Mouse (Mus musculus): ENCODE results near the gene Cers6.

The Cers6 gene

DNA sequence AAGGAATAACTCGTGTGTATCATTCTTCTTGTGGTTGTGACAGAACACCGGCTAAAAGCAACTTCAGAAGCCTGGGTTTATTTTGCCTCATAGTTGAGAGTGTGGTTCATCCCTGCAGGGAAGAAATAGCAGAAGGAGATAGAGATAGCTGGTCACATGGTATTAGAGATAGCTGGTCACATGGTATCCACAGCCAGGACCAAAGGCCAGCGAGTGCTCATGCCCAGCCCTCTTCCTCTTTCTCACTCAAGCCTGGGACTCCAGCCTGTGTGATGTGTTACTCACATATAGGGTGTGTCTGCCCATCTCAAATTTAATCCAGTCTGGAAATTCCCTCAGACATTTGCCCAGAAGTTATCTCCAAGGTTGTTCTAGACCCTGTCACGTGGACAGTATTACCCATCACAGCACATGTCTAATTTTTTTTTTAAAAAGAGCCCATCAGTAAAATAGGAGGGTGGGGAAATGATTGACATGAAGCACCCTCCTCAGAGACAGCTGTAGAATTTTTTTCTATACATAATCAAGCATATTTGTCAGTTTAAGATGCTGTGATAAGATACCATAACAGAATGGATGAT lies 17.9 kb downstream of the Cers6 start:
- DNase-seq (ENCODE audit: extremely low read depth, low read depth) = peak; percentile 71

DNA sequence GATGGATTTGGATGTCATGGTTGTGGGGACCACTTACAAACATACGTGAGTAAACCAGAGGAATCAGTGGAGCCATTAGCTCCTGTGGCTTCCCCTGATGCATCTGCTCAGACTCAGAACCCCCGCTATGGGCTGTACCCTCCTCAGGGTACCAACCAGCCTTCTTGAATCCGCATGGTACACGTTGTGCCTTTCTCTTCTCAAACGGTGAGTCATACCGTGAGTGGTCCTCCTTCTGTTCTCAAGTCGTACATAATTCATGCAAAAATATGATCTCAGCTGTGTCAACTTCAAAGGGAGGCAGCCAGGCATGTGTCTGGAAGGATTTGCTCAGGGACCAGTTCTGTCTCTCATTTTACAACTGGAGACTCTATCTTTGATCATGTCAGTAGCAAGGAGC lies 23.3 kb downstream of the Cers6 start:
- DNase-seq (ENCODE audit: extremely low read depth, low read depth) = no peak

DNA sequence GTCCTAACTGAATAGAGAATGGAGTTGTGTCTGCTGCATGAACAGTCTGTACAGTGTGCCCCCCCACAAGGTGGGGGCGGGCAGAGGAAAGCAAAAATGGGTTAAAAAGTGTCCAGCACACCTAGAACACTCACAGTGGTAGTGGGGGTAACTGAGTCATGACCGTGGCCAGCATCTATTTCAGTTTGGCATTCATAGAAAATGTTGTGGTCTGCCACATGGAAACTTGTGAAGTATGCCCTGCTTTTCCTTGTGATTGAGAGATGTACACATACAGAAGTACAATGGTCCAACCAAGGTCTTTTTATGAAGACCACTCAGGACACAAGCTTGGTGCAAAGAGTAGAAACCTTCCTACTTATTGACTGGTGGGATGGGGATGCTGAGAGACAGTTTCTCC lies 24.0 kb downstream of the Cers6 start:
- DNase-seq (ENCODE audit: extremely low read depth, low read depth) = no peak

DNA sequence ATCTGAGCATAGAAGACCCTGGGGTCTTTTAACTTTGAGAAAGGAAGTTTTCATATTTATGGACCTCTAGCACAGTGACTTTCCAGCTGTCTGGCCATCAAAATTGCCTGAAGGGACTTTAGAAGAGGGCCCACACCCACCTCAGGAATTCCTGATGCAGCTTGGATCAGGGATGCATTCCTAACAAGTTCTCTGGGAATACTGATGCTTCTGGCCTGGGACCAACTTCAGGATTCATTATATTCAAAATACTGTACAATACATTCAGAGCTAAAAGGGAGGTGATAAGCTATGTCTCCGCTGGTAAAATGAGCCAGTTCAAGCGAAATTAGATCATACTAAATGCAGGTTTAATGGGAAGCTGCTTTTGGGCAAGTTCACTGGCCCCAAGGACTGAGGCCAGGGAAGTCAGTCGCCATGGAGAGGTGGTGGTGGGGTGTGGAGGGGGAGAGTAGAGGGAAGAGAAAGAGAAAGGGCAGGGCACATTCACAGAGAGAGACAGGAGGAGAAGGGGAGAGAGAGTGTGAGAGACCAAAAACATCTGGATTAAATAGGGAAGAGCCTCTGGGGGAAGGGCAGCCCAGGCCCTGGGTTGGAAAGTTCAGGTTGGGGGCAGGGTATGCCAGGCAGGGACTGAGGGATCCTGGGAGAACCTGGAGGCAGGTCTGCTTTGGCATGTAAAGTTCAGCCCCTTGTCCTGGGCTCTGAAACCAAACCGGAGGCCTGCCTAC lies 24.7 kb downstream of the Cers6 start:
- DNase-seq (ENCODE audit: extremely low read depth, low read depth) = no peak

DNA sequence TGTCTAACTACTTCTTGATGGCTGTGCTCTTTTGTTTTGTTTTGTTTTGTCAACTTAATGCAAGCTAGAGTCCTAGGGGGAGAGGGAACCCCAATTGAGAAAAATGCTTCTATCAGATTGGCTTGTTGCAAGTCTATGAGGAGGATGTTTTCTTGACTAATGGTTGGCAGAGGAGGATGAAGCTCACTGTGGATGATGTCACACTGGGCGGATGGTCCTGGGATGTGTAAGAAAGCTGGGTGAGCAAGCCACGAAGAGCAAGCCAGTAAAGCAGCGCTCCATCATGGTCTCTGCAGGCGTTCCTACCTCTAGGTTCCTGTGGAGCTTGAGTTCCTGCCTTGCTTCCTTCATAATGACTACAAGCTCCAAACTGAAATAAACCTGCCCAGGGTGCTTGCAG lies 25.4 kb downstream of the Cers6 start:
- DNase-seq (ENCODE audit: extremely low read depth, low read depth) = no peak

DNA sequence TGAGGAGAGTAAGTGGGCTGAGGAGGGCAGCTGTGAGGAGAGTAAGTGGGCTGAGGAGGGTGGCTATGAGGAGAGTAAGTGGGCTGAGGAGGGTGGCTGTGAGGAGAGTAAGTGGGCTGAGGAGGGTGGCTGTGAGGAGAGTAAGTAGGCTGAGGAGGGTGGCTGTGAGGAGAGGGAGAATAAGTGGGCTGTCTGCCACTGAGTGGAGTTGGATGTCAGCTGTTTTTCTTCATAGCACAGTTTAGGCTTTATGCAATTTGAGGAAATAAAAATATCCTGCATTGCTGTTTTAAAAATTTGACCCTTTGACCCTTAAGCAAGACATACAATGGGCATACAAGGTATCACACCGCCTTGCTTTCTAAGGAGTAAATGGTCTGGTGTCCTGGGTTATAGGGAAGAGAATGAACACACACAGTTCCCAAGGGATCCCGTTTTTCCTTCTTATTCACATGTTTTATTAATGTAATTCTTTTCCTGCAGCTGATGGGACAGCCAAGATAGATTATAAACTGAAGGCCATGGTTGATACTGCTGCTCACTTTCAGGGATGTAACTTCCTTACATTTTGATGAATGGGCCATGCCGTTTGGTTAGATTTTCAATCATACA lies 27.0 kb downstream of the Cers6 start:
- DNase-seq (ENCODE audit: extremely low read depth, low read depth) = no peak

DNA sequence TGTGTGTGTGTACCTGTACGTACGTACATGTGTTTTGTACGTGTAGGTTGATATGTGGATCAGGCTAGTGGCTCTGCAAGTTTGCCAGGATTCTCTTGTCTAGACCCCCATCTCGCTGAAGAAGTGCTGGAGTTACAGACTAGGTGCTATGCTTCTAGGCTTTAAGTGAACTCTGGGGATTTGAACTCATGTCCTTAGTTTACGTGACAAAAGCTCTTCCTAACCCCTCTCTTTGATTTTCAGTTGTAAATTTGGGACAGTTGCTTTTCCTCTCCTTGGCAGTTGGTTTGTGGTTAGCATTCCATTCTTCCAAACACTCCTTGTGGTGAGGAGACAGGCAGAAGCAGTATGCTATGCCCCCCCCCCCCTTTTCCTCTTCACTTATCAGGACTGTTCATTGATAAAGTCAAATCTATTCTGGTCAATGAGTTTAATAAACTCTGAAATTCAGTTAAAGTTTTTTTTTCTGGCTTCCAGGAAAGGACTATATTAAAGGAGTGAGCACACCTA lies 28.5 kb downstream of the Cers6 start:
- DNase-seq (ENCODE audit: extremely low read depth, low read depth) = no peak

DNA sequence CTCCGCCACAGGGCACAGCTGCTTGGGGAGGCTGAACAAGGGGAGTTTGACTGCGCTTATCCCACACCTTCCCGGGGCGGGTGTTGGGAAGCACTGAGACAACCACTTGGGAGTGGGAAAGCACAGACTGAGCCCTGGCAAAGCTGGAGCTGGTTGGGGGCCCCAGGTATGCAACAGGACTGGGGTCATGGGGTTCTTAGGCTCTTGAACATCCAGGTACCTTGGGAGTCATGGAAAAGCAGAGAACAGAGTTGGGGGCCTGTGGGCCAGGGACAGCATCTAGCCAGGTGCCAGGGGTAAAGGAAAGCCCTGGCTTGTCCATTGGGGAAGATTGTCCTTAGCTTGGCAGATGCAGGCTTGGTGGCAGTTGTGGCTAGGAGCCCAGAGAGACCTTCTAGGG lies 31.2 kb downstream of the Cers6 start:
- DNase-seq (ENCODE audit: extremely low read depth, low read depth) = no peak

DNA sequence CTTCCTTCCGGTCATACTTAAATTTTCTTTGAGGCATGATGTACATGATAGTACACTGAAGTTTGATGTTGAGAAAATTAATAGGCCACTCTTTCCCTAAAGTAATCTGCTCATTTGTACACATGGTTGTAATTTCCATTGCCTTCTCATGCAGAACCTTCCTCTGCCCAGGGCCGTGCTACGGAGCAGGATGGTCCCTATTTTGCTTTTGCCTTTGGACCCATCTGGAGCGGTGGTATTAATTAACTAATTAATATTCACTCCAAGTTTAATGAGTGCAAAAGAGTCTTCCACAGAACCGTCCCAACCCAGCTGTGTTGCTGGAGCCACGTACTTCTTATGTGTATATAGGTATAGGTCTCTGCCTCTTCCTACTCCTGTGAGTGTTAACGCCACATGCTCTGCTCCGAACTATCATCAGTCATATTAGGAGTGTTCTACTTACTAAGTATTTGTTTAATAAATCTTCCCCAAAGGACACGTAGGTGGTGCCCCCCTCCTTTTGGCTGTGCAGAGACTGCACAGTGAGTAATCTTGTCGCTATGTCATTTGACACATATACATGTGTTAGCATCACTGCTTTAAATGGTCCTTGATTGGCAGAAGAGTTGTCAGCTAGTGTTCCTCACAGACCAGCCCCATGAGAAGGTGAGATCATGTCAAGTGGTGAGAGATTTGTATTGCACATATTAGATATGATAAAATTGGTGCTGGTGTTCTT lies 34.0 kb downstream of the Cers6 start:
- DNase-seq (ENCODE audit: extremely low read depth, low read depth) = no peak

DNA sequence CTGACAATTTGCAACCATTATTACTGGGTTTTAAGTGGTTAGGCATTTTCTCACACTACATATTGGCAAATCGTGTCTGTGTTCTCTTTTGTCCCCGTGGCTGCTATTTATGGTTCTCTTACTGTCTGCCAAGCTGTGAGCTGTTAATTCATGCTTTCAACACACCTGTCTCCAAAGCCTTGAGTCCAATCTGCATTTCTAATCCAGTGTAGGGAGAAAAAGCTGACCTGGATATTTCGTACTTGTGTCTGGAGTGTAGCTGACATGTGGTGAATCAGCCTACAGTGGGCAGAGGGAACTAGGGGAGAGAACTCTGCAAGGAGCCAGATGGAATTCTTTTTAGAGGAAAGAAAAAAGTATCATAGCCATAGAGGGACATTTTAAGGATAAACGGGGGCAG lies 35.0 kb downstream of the Cers6 start:
- DNase-seq (ENCODE audit: extremely low read depth, low read depth) = no peak

DNA sequence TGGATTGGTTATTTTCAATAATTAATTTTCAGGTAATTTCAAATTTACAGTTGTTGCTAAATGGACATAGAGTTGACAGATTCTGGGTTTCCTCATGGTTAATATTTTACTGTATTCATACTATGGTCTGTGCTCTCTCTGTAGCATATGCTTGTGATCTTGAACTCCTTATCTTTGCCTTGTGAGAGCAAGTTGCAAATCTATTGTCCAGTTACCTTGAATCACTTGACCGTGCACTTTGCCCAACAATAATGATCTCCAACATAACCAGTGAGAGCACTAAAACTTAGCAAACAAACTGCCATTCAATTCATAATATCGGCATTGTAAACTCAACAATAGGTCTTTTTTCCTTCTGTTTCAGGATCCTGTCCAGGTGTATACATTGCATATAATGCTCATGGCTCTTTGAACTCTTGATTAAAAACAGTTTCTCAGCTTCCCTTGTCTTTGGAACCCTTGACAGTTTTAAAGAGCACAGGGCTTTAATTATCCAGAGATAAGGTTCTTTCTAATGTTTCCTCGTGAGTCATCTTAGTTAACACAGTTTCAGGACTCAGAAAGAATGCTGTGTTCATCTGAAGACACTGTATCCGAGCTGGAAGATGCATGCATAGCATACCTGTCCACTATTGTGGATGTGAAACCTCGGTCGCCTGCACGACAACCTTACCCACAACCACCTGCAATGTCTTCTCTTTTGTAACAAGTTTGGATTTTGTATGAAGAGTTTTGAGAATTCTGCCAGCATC lies 38.7 kb downstream of the Cers6 start:
- no peak for DNase-seq (ENCODE audit: extremely low read depth, low read depth)

DNA sequence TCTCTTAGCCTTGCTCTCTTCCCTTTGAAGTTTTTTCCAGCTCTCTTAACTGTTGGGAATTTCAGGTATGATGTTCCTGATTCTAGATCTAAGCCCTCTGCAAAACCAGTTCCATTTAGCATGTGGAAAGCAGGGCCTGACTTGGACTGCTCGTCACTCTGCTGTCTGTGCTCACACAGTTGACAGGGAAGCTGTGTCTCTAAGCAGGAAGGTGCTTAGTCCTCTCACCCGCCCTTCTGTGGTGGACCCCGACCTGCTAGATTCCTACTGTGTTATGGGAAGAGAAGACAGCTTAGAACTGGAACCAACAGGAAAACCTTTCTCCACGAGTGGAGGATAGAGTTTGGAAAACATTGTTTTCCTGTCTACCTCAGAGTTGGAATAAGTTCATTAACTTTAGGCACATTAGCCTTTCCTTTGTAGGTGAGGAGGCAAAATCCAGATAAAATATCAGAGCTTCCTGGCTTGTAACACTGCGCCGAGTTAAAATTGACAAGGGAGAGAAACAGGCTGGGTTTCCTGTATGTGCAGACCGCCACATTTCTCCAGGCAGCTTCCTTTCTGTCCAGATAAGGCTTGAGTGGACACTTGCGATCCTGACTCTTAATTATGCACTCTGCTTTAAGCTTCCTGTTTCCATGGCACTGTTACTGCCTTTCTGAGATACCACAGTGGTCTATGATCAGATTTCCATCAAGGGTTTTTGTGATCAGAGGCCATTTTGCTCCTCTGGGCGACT lies 39.6 kb downstream of the Cers6 start:
- DNase-seq (ENCODE audit: extremely low read depth, low read depth) = peak; percentile 43

DNA sequence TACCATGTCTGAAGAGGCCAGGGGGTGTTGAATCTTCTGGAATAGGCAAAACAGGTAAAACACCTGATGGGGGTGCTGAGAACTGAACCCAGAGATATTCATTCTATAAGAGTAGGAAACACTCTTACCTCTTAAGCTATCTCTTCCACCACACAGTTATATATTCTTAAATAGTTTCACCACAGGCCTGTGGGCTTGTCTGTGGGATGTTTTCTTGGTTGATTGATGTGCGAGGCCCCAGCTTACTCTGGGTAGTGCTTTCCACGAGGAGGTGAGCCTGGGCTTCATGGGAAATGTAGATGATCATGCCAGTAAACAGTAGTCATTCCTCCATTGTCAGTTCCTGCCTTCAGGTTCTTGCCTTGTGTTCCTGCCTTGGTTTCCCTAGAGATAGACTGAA lies 40.5 kb downstream of the Cers6 start:
- no peak for DNase-seq (ENCODE audit: extremely low read depth, low read depth)

DNA sequence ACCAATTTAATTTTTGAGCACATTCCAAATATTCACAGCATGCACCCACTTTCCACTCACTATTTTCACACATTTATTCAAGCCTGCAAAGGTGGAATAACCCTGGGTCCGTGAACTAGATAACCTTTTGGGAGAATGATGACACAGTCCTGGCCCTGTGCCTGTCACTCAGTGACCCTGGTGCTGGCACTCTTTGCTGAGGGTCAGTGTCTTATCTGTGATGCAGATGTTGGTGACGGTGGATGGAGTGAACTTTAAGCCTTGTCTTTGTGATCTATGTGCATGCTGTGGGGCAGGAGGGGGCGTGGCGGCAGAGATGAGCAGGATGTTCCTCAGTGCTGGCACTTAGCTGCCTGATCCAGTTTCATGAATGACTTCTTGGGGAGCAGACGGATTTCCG lies 41.3 kb downstream of the Cers6 start:
- DNase-seq (ENCODE audit: extremely low read depth, low read depth) = no peak

DNA sequence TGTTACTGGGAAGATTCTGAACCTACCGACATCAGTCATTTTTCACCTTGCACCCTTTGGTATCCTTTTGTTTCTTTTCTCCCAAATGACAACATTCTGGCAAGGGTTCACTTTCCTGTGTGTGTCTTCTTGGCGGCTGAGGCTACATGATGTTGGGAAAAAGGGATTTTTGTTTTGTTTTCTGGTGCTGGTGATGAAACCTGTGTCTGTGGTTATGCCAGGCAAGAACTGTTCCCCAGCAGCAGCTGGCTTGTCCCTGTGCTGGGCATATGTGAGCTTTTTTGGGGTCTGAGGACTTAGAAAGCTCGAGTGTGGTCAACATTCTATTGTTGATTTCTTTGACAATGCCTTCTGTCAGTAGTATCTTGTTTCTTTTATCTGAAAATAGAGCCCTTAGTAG lies 45.7 kb downstream of the Cers6 start:
- DNase-seq (ENCODE audit: extremely low read depth, low read depth) = no peak

DNA sequence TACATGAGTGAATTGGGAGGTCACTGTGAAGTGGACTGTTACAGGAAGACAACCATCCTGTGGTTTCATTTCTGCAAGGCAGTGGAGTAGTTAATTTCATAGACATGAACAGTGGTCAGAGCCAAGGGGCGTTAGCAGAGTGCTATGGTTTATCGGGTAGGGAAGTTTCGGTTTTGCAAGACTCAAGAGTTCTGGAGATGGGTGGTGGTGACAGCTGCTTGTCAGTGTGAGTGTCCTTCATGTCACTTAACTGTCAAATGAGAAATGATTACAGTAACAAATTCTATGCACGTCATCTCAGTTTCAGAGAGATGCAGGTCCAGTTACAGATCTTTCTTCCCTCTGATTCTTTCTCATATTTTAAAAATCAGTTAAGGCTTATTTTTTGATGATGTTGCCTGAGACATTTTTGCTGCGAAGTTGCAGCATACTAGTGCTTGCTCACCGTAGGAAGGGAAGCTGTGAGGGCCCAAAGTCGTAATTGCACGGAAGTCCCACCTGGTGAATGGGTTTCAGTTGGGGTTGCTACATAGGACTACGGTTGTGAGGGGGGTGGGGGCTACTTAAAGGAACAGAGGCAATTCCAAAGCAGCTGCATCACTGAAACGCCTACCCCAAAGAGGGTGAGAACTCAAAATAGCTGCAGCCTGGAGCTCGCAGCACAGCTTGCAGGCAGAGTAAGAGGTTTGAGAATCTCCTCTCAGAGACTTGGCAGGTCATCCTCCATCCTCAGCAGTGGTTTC lies 46.7 kb downstream of the Cers6 start:
- DNase-seq (ENCODE audit: extremely low read depth, low read depth) = no peak

DNA sequence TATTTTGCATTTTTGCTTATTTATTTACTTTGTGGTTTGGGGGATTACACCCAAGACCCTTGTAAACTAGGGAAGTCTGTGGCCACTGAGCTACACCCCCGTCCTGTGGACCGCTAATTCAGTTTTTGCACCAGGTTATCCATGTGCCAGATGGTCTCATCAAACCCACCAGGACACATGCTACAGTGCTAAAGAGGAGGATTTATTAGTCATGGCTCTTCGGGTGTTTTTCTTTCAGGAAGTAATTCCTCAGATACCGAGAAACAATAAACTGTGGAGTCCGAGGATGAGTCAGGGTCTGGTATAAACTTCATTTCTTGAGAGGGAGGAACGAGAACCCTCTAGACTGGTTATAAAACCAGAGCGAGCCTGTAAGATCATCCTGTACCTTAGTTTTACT lies 49.5 kb downstream of the Cers6 start:
- DNase-seq (ENCODE audit: extremely low read depth, low read depth) = no peak

DNA sequence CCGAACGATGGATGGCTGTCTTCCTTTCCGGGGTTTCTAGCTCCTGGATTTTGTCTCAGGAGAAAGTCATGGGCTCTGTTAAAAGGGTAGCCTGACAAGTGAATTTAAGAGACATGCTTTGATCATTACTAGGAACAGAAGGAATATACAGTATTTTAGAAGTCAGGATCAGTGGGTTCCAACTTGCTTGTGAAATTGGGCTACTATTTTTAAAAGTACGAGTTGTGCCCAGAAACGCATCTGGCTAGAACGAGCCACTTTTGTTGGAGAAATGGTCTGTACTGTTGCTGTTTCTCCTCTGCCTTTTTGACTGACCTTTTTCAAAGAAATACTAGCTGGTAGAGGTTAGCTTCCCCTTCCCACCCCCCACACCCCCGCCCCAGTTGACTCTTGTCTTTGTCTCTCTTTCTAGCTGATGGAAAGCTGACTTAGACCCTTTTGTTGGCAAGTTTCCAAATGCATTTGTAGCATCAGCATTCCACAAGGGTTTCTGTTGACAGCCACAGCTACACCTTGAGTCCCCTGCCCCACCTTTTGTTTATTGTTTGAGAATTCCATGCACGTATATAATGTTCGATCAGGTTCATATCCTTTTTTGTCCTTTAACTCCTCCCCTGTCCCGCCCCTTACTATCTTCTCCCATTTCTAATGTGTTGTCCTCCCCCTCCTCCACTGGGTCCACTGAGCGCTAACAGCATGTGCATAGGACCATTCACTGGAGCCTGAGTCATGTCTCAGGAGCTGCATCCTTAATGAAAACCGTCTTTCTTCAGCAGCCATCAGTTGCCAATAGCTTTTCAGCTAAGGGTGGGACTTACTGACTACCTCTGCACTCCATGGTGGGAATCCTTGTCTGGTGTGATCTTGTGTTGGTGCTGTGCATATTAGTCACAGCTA lies 50.6 kb downstream of the Cers6 start:
- DNase-seq (ENCODE audit: extremely low read depth, low read depth) = no peak

DNA sequence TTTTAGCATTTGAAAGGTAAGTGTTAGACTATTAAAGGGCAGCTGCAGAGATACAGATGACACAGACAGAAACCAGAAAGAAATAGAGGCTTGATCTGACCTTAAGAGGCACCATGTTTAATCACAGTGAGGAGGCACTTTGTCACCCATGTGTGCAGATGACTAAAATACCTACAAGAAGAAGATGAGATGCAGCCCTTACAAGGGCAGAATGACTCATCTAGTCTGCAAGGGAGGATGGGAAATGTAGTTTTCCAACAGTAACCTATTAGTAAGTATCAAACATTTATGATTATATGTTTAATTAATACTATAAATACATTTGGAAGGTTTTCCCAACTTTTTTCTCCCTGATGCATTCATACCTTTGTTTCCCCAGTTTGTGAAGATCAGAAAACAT lies 54.5 kb downstream of the Cers6 start:
- no peak for DNase-seq (ENCODE audit: extremely low read depth, low read depth)

All from MEL-GATA-1-ER (cell line).